Mouse (Mus musculus): ENCODE data around the gene Tspan4. TPM values are rescaled to one million over a fixed set of nuclear protein-coding genes. Genes with fewer than 3 reads are reported as not detected.
A peak's percentile ranks its signal among the peaks of the same experiment; 100 is the strongest.

The Tspan4 gene
- total and polyA plus RNA-seq, 2 experiments from 2014 or later: 72.2 to 84.2 TPM

DNA sequence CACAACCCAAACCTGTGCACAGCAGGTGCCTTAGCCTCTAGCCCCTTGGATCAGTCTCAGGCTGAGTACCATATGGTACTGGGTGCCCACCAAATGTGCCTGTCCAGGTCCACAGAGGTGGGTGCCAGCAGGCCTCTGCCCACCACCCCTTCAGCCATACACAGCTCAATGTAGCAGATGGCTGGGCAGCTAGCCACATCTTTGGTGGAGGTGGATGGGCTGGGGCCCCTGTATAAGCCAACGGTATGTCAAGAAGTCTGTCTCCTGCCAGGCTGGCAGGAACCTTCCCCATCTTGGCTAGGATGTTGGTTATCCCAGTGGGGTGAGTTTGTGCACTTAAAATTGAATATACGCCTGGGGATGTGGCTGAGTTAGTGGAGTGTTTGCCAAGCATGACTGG, 10.6 kb downstream of the Tspan4 start:
- Histone ChIP-seq H3K27ac (ENCODE audit: low read depth) (no peak overlapping the region), H3K9ac (replicated peaks; ENCODE audit: low read depth, low read length) (no peak overlapping the region), H3K4me1 (ENCODE audit: control insufficient read depth, insufficient read depth) (peaks cover 20% of the 10 kb centered on the region), H3K36me3 (replicated peaks; ENCODE audit: control insufficient read depth, insufficient read depth, low read length) (peaks cover 21% of the 10 kb centered on the region), H3K9me3 (replicated peaks; ENCODE audit: control insufficient read depth, low read length) (no peaks in the 10 kb centered on the region), H3K4me2 (ENCODE audit: low read depth, low read length) (no peak overlapping the region), H3K27me3 (ENCODE audit: control insufficient read depth, insufficient read depth, low read length) (no peaks in the 10 kb centered on the region; the same call in 1 of the 2 replicates), H3K4me3 (ENCODE audit: low read depth, low read length) (no peak overlapping the region)
- DNase-seq (ENCODE audit: low spot score) (no peak), ATAC-seq (ENCODE audit: insufficient read depth, low read depth) (no peak)
- TF ChIP-seq EP300 (IDR thresholded peaks at IDR 0.05; ENCODE audit: low read depth): no peak
- TF ChIP-seq CTCF (IDR thresholded peaks at IDR 0.05; ENCODE audit: low read depth): no peak
- WGBS: 75% methylated on average over 2 of the region's 2 CpGs

DNA sequence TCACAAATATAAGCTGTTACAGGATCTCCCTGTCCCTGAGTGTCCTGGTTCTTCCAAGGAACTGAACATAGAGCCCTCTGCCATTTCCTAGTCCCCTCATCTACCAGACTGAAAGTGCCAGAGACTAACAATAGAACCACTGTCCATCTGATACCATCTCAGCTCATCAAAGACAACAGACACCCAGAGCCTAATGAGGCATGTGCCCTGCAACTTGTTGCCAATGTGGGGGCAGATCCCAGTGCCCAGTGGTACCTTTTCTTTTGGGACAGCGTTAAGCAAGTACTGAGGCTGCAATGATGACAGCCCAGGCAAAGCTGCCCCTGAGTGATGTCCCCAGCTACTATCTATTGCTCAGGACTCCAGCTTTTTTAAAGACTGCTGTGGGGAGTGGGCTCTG, 11.2 kb downstream of the Tspan4 start:
- H3K4me1 ChIP-seq (ENCODE audit: control insufficient read depth, insufficient read depth): peaks cover 15% of the 10 kb centered on the region
- H3K4me2 ChIP-seq (ENCODE audit: low read depth, low read length): no peak overlapping the region
- H3K4me3 ChIP-seq (ENCODE audit: low read depth, low read length): no peak overlapping the region
- no peak overlapping the region for H3K9ac ChIP-seq (replicated peaks; ENCODE audit: low read depth, low read length)
- no peaks in the 10 kb centered on the region for H3K9me3 ChIP-seq (replicated peaks; ENCODE audit: control insufficient read depth, low read length)
- DNase-seq (ENCODE audit: low spot score) (no peak), ATAC-seq (ENCODE audit: insufficient read depth, low read depth) (no peak)
- peaks cover 25% of the 10 kb centered on the region for H3K36me3 ChIP-seq (replicated peaks; ENCODE audit: control insufficient read depth, insufficient read depth, low read length)
- H3K27me3 ChIP-seq (ENCODE audit: control insufficient read depth, insufficient read depth, low read length): no peaks in the 10 kb centered on the region; the same call in 1 of the 2 replicates
- H3K27ac ChIP-seq (ENCODE audit: low read depth): no peak overlapping the region
- TF ChIP-seq EP300 (IDR thresholded peaks at IDR 0.05; ENCODE audit: low read depth) (no peak), CTCF (IDR thresholded peaks at IDR 0.05; ENCODE audit: low read depth) (no peak)
- WGBS: 88% methylated on average over 1 of the region's 1 CpGs

DNA sequence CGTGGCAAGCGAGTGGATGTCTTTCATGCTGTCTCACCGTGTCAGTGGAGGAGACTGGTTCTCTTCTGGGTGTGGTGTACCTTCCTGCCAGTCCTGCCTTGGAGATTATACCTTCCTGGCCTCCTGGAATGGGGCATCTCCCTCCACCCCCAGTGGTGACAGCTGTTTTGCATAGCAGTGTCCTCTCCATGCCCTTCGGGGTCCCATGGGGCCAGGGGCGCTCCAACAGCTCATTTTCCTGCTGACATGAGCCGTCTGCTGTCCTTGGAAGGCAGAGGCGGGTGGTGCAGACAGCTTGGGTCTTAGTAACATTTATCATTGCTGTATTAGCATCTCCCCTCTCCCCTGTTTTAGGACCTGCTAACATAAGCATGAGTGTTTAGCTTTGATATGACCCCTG, 12.1 kb downstream of the Tspan4 start:
- ATAC-seq (ENCODE audit: insufficient read depth, low read depth) (no peak), DNase-seq (ENCODE audit: low spot score) (no peak)
- H3K9ac ChIP-seq (replicated peaks; ENCODE audit: low read depth, low read length): no peak overlapping the region
- no peak overlapping the region for H3K4me3 ChIP-seq (ENCODE audit: low read depth, low read length)
- no peak overlapping the region for H3K27ac ChIP-seq (ENCODE audit: low read depth)
- 62% methylated on average over 7 of the region's 7 CpGs for WGBS
- peaks cover 7% of the 10 kb centered on the region; the same call in 1 of the 2 replicates for H3K4me1 ChIP-seq (ENCODE audit: control insufficient read depth, insufficient read depth)
- H3K9me3 ChIP-seq (replicated peaks; ENCODE audit: control insufficient read depth, low read length): no peaks in the 10 kb centered on the region
- no peaks in the 10 kb centered on the region; the same call in 1 of the 2 replicates for H3K27me3 ChIP-seq (ENCODE audit: control insufficient read depth, insufficient read depth, low read length)
- no peak overlapping the region for H3K4me2 ChIP-seq (ENCODE audit: low read depth, low read length)
- TF ChIP-seq CTCF (IDR thresholded peaks at IDR 0.05; ENCODE audit: low read depth) (no peak), EP300 (IDR thresholded peaks at IDR 0.05; ENCODE audit: low read depth) (no peak)
- peaks cover 32% of the 10 kb centered on the region for H3K36me3 ChIP-seq (replicated peaks; ENCODE audit: control insufficient read depth, insufficient read depth, low read length)

DNA sequence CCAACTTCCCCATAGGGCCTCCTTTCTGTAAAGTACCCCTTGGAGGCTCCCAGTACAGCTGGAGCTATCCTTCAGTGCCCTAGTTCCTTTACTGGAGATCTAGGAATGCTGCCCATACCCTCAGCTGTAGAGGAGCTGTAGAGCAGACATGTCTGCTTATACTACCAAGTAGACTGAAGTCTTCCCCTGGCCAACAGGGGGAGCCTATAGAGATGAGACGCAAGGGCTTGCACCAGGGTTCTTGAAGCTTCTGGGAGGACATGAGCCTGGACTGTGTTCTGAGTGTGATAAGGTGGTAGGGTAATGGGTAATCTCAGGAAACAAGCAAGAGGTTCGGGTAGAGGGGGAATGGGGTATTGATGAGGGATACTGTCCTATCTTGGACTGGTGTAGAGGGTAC, 16.1 kb downstream of the Tspan4 start:
- H3K4me1 ChIP-seq (ENCODE audit: control insufficient read depth, insufficient read depth): no peaks in the 10 kb centered on the region
- ATAC-seq (ENCODE audit: insufficient read depth, low read depth) (no peak), DNase-seq (ENCODE audit: low spot score) (no peak)
- H3K27ac ChIP-seq (ENCODE audit: low read depth): no peak overlapping the region
- TF ChIP-seq CTCF (IDR thresholded peaks at IDR 0.05; ENCODE audit: low read depth) (peak; percentile 16; the same call in 1 of the 2 replicates), EP300 (IDR thresholded peaks at IDR 0.05; ENCODE audit: low read depth) (no peak)
- no peaks in the 10 kb centered on the region for H3K9me3 ChIP-seq (replicated peaks; ENCODE audit: control insufficient read depth, low read length)
- WGBS: 70% methylated on average over 2 of the region's 2 CpGs
- peaks cover 39% of the 10 kb centered on the region for H3K36me3 ChIP-seq (replicated peaks; ENCODE audit: control insufficient read depth, insufficient read depth, low read length)
- no peak overlapping the region for H3K9ac ChIP-seq (replicated peaks; ENCODE audit: low read depth, low read length)
- no peak overlapping the region for H3K4me3 ChIP-seq (ENCODE audit: low read depth, low read length)
- no peaks in the 10 kb centered on the region for H3K27me3 ChIP-seq (ENCODE audit: control insufficient read depth, insufficient read depth, low read length)
- H3K4me2 ChIP-seq (ENCODE audit: low read depth, low read length): no peak overlapping the region

DNA sequence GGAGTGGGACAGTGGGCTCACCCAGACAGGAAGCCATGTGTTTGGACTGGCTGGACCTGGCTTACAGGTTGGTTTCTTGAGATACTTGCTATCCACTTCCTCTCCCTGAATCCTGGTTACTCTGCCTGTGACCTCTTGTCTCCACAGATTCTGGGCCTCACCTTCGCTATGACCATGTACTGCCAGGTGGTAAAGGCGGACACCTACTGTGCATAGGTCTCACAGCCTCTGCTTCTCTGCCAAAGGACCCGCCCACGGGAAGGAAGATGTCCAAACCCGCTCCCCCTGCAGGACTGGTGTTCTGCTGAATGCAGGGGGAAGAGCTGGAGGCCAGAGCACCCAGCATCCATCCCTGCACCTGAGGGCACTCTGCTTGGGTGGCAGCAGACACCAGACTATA, 17.7 kb downstream of the Tspan4 start:
- no peaks in the 10 kb centered on the region for H3K27me3 ChIP-seq (ENCODE audit: control insufficient read depth, insufficient read depth, low read length)
- 87% methylated on average over 5 of the region's 5 CpGs for WGBS
- no peak overlapping the region for H3K9ac ChIP-seq (replicated peaks; ENCODE audit: low read depth, low read length)
- H3K4me3 ChIP-seq (ENCODE audit: low read depth, low read length): no peak overlapping the region
- no peak for DNase-seq (ENCODE audit: low spot score)
- H3K27ac ChIP-seq (ENCODE audit: low read depth): no peak overlapping the region
- TF ChIP-seq CTCF (IDR thresholded peaks at IDR 0.05; ENCODE audit: low read depth) (no peak), EP300 (IDR thresholded peaks at IDR 0.05; ENCODE audit: low read depth) (no peak)
- no peak for ATAC-seq (ENCODE audit: insufficient read depth, low read depth)
- H3K4me2 ChIP-seq (ENCODE audit: low read depth, low read length): no peak overlapping the region
- H3K9me3 ChIP-seq (replicated peaks; ENCODE audit: control insufficient read depth, low read length): no peaks in the 10 kb centered on the region
- H3K4me1 ChIP-seq (ENCODE audit: control insufficient read depth, insufficient read depth): peaks cover 11% of the 10 kb centered on the region
- peaks cover 34% of the 10 kb centered on the region for H3K36me3 ChIP-seq (replicated peaks; ENCODE audit: control insufficient read depth, insufficient read depth, low read length)

DNA sequence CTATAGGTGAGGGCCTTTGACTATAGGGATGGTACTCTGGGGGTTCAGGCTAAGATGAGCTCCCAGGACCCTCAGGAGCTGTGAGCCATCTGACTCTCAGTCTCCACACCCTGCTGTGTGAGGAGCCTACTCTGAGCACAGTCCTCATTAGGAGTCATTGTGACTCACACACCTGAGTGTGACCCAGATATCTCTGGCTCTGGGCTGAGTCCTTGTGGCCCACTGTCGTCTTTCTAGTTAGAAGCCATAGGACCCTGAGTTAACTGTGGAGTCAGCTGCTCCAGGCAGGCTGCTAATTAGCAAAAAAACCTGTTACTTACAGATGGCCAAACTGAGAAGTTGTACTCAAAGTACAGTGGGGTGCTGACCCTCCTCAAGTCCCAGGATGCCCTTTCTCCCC, 18.7 kb downstream of the Tspan4 start:
- Histone ChIP-seq H3K9me3 (replicated peaks; ENCODE audit: control insufficient read depth, low read length) (no peaks in the 10 kb centered on the region), H3K9ac (replicated peaks; ENCODE audit: low read depth, low read length) (no peak overlapping the region), H3K27ac (ENCODE audit: low read depth) (no peak overlapping the region), H3K4me3 (ENCODE audit: low read depth, low read length) (no peak overlapping the region), H3K36me3 (replicated peaks; ENCODE audit: control insufficient read depth, insufficient read depth, low read length) (peaks cover 34% of the 10 kb centered on the region), H3K27me3 (ENCODE audit: control insufficient read depth, insufficient read depth, low read length) (no peaks in the 10 kb centered on the region), H3K4me1 (ENCODE audit: control insufficient read depth, insufficient read depth) (peaks cover 14% of the 10 kb centered on the region), H3K4me2 (ENCODE audit: low read depth, low read length) (no peak overlapping the region)
- WGBS: 71% methylated on average over 1 of the region's 1 CpGs
- no peak for TF ChIP-seq CTCF (IDR thresholded peaks at IDR 0.05; ENCODE audit: low read depth)
- TF ChIP-seq EP300 (IDR thresholded peaks at IDR 0.05; ENCODE audit: low read depth): no peak
- ATAC-seq (ENCODE audit: insufficient read depth, low read depth) (no peak), DNase-seq (ENCODE audit: low spot score) (no peak)
